Mouse (Mus musculus): ENCODE measurements around the gene 6030445D17Rik. TPM values are rescaled to one million over a fixed set of nuclear protein-coding genes. Genes with fewer than 3 reads are reported as not detected.

Gene 6030445D17Rik
- total RNA-seq, 2 experiments from 2014 or later: 0.55 to 0.88 TPM

- DNase-seq (ENCODE audit: low spot score in 2 of 2): no peak
Measured at GRCm38 (mm10) chr4:136458276-136458675, 3.8 kb upstream of the 6030445D17Rik start.

DNA sequence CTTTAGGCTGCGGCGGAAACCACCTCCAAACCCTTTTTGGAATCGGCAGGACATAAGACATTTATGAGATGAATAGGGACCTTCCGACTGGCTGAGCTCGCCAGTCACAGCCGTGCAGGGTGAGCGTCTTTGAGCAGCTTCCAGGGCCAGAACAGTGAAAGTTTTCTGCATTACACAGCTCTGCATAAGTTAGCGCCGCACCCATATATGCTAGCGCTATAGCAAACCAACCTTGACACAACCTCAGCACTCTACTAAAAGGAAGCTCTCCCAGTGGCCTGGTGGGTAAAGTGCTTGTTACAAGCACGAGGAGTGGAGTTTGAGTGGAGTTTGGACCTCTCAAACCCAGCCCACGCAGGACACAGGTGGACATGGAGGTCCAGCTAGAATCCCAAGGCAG, 2.8 kb upstream of the 6030445D17Rik start:
- DNase-seq (ENCODE audit: low spot score in 2 of 2): no peak

GRCm38 (mm10) chr4:136461206-136461605, 844 bp upstream of the 6030445D17Rik start:
- no peak for DNase-seq (ENCODE audit: low spot score in 2 of 2)

GRCm38 (mm10) chr4:136461761-136462085, 327 bp upstream of the 6030445D17Rik start:
- DNase-seq (ENCODE audit: low spot score in 2 of 2): no peak

- DNase-seq (ENCODE audit: low spot score in 2 of 2): peak; percentile 29 to 52
Measured at GRCm38 (mm10) chr4:136462839-136463178, 759 bp downstream of the 6030445D17Rik start.

DNA sequence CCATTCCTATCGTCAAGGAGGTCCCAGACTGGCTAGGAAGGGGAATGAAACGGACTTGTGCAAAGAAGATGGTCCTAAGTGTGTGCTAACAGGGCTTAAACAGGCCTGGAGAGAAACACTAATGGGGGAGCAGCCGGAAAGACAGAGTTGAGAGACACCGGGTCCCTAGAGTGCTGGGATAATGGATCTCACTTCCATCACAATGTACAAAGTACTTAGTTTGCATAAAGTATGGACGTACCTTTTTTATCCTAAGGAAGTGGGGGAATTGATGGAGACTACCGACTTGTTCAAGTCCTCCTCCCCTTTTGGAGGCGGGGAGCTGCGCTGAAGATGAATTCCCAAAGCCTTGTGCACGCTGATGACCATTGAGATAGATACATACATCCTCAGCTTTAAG, 1.4 kb downstream of the 6030445D17Rik start:
- DNase-seq (ENCODE audit: low spot score in 2 of 2): no peak

DNA sequence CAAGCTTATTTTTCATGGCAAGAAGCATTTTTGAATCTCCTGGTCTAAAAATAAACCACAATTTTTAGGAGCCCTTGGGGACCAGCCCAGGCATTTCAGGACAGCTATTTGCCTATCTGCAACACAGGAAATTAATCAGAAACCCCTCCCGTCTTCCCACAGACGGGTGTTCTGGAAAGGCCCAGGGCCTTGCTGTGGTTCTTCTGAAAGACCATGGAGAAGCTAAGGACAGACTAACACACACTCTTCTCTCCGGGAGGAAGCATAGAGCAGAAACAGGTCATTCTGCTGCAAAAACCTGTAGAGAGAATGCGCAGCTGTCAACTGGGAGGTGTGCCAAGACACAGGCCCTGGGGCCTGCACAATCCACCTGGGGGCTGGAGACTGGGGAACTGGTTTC, 4.2 kb downstream of the 6030445D17Rik start:
- DNase-seq (ENCODE audit: low spot score in 2 of 2): no peak

GRCm38 (mm10) chr4:136468553-136469327, 6.7 kb downstream of the 6030445D17Rik start:
- peak; percentile 64 to 76 for DNase-seq (ENCODE audit: low spot score in 2 of 2)

GRCm38 (mm10) chr4:136469371-136469903, 7.4 kb downstream of the 6030445D17Rik start, which contains the start of gene Luzp1:
Gene Luzp1, plus strand, starts transcription at chr4:136469761.
- DNase-seq (ENCODE audit: low spot score in 2 of 2): peak; percentile 93 to 96

GRCm38 (mm10) chr4:136469941-136470346, 7.9 kb downstream of the 6030445D17Rik start:
- no peak for DNase-seq (ENCODE audit: low spot score in 2 of 2)

- DNase-seq (ENCODE audit: low spot score in 2 of 2): peak; percentile 37 to 49
Measured at GRCm38 (mm10) chr4:136470347-136471071, 8.5 kb downstream of the 6030445D17Rik start.

DNA sequence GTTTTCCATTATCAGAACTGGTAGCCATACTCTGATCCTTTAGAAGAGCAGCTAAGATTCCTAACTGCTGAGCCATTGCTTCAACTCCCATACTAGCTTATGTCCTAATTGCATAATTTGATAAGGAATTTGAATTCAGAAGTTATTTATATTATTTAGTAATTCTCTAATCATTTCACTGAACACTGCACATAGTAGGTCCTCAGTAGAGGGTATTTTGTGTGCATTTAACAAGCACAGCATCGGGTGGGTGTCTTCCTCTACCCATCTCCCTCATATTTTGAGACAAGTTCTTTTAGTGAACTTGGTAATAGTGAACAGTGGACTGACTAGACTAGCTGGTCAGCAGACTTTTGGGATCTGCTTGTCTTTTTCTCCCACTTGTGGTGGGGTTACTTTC, 14.6 kb downstream of the 6030445D17Rik start:
- no peak for DNase-seq (ENCODE audit: low spot score in 2 of 2)

GRCm38 (mm10) chr4:136486549-136486948, 24.5 kb downstream of the 6030445D17Rik start:
- DNase-seq (ENCODE audit: low spot score in 2 of 2): no peak

DNA sequence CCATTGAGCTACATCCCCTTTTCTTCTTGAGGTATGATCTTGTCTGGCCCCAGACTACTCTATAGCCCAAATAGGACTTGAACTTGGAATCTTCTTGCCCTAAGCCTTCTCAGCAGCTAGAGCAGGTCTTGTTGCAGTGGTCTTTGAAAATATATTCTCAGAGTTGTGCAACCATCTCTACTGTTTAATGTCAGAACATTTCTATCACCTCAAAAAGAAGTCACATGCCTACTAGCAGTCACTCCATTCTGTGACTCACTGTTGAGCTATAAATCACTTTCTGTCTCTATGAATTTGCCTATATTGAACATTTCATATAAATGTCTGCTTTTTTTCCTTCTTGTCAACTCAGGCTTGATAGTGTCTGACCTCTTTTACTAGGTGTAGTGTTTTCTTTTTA, 33.9 kb downstream of the 6030445D17Rik start:
- DNase-seq (ENCODE audit: low spot score in 2 of 2): no peak

DNA sequence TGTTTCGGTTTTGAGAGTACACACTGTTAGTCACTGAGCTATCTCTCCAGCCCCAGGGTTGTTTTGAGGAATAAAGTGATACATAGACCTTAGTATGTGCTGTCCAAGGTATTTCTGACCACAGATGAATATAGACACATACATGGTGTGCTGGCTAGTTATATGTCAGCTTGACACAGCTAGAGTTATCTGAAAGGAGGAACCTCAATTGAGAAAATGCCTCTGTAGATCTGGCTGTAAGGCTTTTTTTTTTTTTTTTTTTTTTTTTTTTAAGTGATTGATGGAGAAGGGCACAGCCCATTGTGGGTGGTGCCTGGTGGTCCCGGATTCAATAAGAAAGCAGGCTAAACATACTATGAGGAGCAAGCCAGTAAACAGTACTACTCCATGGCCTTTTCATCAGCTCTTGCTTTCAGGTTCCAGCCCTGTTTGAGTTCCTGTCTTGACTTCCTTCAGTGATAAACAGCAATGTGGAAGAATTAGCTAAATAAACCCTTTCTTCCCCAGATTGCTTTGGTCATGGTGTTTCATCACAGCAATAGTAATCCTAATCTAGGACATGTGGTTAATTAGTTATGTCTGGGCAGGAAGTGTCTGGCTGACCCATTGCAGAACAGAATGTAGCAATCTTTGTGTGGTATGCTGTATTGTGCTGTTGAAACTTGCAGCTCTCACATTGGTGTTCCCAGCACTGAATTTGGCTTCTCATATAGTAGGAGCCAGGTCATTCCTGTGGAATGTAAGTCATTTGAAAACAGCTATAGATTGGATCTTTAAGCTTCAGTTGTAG, 43.6 kb downstream of the 6030445D17Rik start:
- no peak for DNase-seq (ENCODE audit: low spot score in 2 of 2)

DNA sequence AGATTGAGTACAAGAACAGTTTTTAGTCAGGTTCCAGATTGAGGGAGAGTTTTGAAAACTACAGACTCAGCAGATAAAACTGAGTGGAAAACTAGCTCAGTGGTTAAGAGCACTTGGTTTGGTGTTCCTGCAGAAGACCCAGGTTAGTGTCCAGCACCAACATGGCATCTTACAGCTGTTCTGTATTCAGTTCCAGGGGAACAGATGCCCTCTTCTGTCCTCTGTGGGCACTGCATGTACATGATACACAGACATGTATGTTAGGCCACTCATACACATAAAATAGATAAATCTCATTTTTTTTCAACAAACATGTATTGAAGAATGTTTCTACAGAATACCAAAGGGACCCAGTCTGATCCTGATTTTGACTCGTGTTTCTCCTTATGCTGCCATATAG, 47.8 kb downstream of the 6030445D17Rik start:
- no peak for DNase-seq (ENCODE audit: low spot score in 2 of 2)

DNA sequence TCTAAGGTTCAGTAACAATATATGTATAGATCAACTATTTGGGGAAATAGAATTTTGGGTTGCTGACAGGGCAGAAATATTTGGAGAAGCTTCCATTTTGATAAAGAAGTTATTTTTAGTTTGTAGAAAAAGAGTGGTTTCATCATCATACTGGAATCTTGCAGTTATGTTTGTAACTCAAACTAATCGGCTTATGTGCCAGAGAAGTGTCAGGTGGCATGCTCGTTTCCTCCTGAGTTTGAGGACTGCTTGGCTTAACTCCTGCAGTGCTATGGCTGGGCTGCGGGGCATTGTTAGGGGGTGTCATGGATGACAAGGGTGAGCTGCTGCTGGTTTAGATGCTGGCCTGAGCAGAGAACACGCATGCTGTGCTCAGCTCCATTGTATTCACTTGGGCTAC, 49.7 kb downstream of the 6030445D17Rik start:
- DNase-seq (ENCODE audit: low spot score in 2 of 2): no peak

DNA sequence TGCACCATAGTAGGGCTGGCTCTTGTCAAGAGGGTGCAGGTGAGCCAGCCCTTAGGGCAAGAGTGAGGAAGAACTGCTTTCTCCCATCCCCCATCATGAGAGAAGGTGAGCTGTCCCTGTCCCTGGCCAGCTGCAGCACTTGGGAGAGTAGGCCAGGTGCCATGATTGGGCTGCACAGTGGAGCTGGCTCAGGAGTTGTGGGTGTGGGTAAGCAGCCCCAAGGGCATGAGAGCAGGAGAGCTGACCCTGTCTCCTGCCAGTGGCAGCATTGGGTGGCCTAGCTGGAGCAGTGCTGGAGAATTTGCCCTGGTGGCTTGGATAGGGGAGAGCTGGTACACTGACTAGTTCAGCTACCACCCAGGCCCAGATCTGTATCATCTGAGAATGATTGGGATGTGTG, 50.9 kb downstream of the 6030445D17Rik start:
- no peak for DNase-seq (ENCODE audit: low spot score in 2 of 2)
